Mouse (Mus musculus): ENCODE measurements around the gene Slc35e1. TPM values are rescaled to one million over a fixed set of nuclear protein-coding genes. Genes with fewer than 3 reads are reported as not detected.

The Slc35e1 gene
- total and polyA plus RNA-seq, 2 experiments = 20.0 to 59.8 TPM

DNA sequence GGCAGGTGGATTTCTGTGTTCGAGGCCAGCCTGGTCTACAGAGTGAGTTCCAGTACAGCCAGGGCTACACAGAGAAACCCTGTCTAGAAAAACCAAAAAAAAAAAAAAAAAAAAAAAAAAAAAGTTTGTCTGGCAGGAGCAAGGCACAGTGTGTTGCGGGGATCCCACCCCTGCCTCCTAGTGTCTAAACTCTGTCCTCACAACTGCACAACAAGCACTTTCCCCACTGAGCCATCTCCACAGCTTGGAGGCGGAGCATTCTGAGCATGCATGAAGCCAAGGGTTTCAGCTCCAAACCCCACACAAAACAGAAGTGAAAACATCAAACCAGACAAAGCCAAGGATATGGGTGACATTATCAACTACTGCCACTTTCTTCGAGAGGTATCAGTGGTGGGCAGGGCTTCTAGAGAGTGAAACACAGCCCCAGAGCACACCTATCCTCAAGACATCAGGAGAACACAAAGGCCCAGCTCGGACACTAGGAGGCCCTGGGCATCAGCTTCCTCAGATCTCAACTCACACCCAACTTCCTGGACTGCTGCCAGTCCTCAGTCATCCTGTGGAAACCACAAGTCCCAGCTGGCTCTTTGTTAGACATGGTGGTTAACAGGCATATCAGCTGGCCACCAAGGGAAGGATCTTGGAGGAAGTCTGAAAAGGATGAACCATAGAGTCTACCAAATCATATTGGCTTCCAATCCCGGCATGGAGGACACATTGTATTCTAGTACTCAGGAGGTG, 6.8 kb downstream of the Slc35e1 start:
- TF ChIP-seq POLR2A (IDR thresholded peaks at IDR 0.05; ENCODE audit: extremely low read depth, insufficient read depth, low read length) (no peak), CTCF (IDR thresholded peaks at IDR 0.05; ENCODE audit: low read depth, low read length) (0 out of 2 replicates have a peak, but pooled peaks have one; percentile 25)
- 79% methylated on average over 6 of the region's 6 CpGs for WGBS
- no peak overlapping the region for H3K4me3 ChIP-seq (ENCODE audit: insufficient read depth, low read depth, low read length)
- no peak overlapping the region for H3K27ac ChIP-seq (replicated peaks; ENCODE audit: insufficient read depth, low read depth, low read length)
- H3K27me3 ChIP-seq (ENCODE audit: control insufficient read depth, insufficient read depth, low read length) = no peaks in the 10 kb centered on the region
- no peak for DNase-seq (ENCODE audit: extremely low read depth, low read depth, low spot score)
- H3K4me1 ChIP-seq (ENCODE audit: control insufficient read depth, insufficient read depth, low read length) = 0 out of 2 replicates have a peak, but pooled peaks cover 2% of the 10 kb centered on the region
- peaks cover 9% of the 10 kb centered on the region; the same call in 1 of the 2 replicates for H3K79me2 ChIP-seq (ENCODE audit: control insufficient read depth, insufficient read depth, low read length)
- peaks cover 11% of the 10 kb centered on the region; the same call in 1 of the 2 replicates for H3K36me3 ChIP-seq (ENCODE audit: control insufficient read depth, insufficient read depth, low read length)
- H3K9ac ChIP-seq (ENCODE audit: low read depth, low read length) = no peak overlapping the region

GRCm38 (mm10) chr8:72474826-72475546, 17.4 kb downstream of the Slc35e1 start, which contains the start of gene Cherp:
Gene Cherp, minus strand, starts transcription at chr8:72475226.
- peak within 1 kb of the TSS; percentile 73 for H3K27ac ChIP-seq (replicated peaks; ENCODE audit: insufficient read depth, low read depth, low read length)
- H3K4me3 ChIP-seq (ENCODE audit: insufficient read depth, low read depth, low read length) = peak within 1 kb of the TSS; percentile 85
- H3K4me1 ChIP-seq (ENCODE audit: control insufficient read depth, insufficient read depth, low read length) = peaks cover 11% of the 10 kb centered on the region
- no peaks in the 10 kb centered on the region for H3K27me3 ChIP-seq (ENCODE audit: control insufficient read depth, insufficient read depth, low read length)
- under 1% methylated on average over 80 of the region's 80 CpGs for WGBS
- peak within 1 kb of the TSS; percentile 90 for H3K9ac ChIP-seq (ENCODE audit: low read depth, low read length)
- peaks cover 4% of the 10 kb centered on the region; the same call in 1 of the 2 replicates for H3K36me3 ChIP-seq (ENCODE audit: control insufficient read depth, insufficient read depth, low read length)
- peak; percentile 94 for DNase-seq (ENCODE audit: extremely low read depth, low read depth, low spot score)
- H3K79me2 ChIP-seq (ENCODE audit: control insufficient read depth, insufficient read depth, low read length) = peaks cover 3% of the 10 kb centered on the region; the same call in 1 of the 2 replicates
- TF ChIP-seq POLR2A (IDR thresholded peaks at IDR 0.05; ENCODE audit: extremely low read depth, insufficient read depth, low read length) (peak; percentile 55), CTCF (IDR thresholded peaks at IDR 0.05; ENCODE audit: low read depth, low read length) (no peak)

DNA sequence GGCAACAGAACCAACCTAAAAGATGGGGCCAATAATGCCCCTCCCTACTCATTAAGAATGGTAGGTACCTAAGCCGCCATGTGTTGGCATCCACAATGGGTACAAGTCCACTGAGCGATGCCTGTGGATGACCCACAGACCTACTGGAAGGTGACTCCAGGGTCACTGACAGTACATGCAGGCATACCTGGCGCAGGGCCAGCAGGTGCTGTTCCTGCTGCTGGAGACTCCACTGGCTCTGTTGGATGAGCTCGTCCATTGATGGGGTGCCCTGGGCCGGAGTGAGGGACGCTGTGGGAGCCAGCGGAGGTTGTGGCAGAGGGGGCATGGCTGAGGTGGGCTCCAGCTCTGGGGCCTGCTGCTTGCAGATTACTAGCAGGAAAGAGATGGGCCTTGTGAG, 21.7 kb downstream of the Slc35e1 start:
- Histone ChIP-seq H3K4me3 (ENCODE audit: insufficient read depth, low read depth, low read length) (no peak overlapping the region), H3K4me1 (ENCODE audit: control insufficient read depth, insufficient read depth, low read length) (peaks cover 16% of the 10 kb centered on the region), H3K27me3 (ENCODE audit: control insufficient read depth, insufficient read depth, low read length) (no peaks in the 10 kb centered on the region), H3K36me3 (ENCODE audit: control insufficient read depth, insufficient read depth, low read length) (peaks cover 24% of the 10 kb centered on the region), H3K79me2 (ENCODE audit: control insufficient read depth, insufficient read depth, low read length) (no peaks in the 10 kb centered on the region), H3K27ac (replicated peaks; ENCODE audit: insufficient read depth, low read depth, low read length) (no peak overlapping the region), H3K9ac (ENCODE audit: low read depth, low read length) (no peak overlapping the region)
- TF ChIP-seq POLR2A (IDR thresholded peaks at IDR 0.05; ENCODE audit: extremely low read depth, insufficient read depth, low read length) = no peak
- no peak for TF ChIP-seq CTCF (IDR thresholded peaks at IDR 0.05; ENCODE audit: low read depth, low read length)
- peak; percentile 62 for DNase-seq (ENCODE audit: extremely low read depth, low read depth, low spot score)
- WGBS = 59% methylated on average over 7 of the region's 7 CpGs

GRCm38 (mm10) chr8:72469984-72470383, 22.4 kb downstream of the Slc35e1 start:
- Histone ChIP-seq H3K36me3 (ENCODE audit: control insufficient read depth, insufficient read depth, low read length) (peaks cover 28% of the 10 kb centered on the region), H3K9ac (ENCODE audit: low read depth, low read length) (no peak overlapping the region), H3K79me2 (ENCODE audit: control insufficient read depth, insufficient read depth, low read length) (no peaks in the 10 kb centered on the region), H3K27ac (replicated peaks; ENCODE audit: insufficient read depth, low read depth, low read length) (no peak overlapping the region), H3K27me3 (ENCODE audit: control insufficient read depth, insufficient read depth, low read length) (no peaks in the 10 kb centered on the region), H3K4me1 (ENCODE audit: control insufficient read depth, insufficient read depth, low read length) (peaks cover 16% of the 10 kb centered on the region), H3K4me3 (ENCODE audit: insufficient read depth, low read depth, low read length) (no peak overlapping the region)
- 94% methylated on average over 8 of the region's 8 CpGs for WGBS
- no peak for TF ChIP-seq POLR2A (IDR thresholded peaks at IDR 0.05; ENCODE audit: extremely low read depth, insufficient read depth, low read length)
- no peak for DNase-seq (ENCODE audit: extremely low read depth, low read depth, low spot score)

DNA sequence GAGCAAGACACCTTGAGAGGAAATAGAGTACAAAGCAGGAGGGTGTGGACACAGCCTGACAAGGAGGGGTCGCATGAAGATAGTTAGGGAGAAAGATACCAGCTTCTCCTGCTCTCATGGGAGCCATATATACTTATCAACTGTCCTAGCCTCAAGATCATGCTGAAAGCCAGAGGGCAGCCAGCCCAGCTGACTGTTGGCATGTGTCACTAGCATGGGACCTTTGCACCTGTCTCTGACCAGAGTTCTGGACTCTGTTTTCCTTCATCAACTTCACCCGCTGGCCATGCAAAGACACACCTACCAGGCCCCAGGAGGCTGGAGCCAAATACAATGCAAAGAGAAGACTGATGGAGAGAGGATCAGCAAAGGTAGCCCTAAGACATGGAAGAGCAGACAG, 23.2 kb downstream of the Slc35e1 start:
- no peaks in the 10 kb centered on the region for H3K27me3 ChIP-seq (ENCODE audit: control insufficient read depth, insufficient read depth, low read length)
- no peak overlapping the region for H3K4me3 ChIP-seq (ENCODE audit: insufficient read depth, low read depth, low read length)
- no peak overlapping the region for H3K9ac ChIP-seq (ENCODE audit: low read depth, low read length)
- peak overlapping the region; percentile 37 for H3K27ac ChIP-seq (replicated peaks; ENCODE audit: insufficient read depth, low read depth, low read length)
- DNase-seq (ENCODE audit: extremely low read depth, low read depth, low spot score) = peak; percentile 92
- H3K36me3 ChIP-seq (ENCODE audit: control insufficient read depth, insufficient read depth, low read length) = peaks cover 28% of the 10 kb centered on the region
- H3K79me2 ChIP-seq (ENCODE audit: control insufficient read depth, insufficient read depth, low read length) = no peaks in the 10 kb centered on the region
- 46% methylated on average over 2 of the region's 2 CpGs for WGBS
- H3K4me1 ChIP-seq (ENCODE audit: control insufficient read depth, insufficient read depth, low read length) = peaks cover 15% of the 10 kb centered on the region
- TF ChIP-seq POLR2A (IDR thresholded peaks at IDR 0.05; ENCODE audit: extremely low read depth, insufficient read depth, low read length) (no peak), CTCF (IDR thresholded peaks at IDR 0.05; ENCODE audit: low read depth, low read length) (no peak)
